Mouse (Mus musculus) CD8-positive naive resting alpha-beta T cell, adult 57 days (primary cell): ENCODE data around the gene Scamp4. TPM values are rescaled to one million over a fixed set of nuclear protein-coding genes. Genes with fewer than 3 reads are reported as not detected.

ENCODE experiments used
- total RNA-seq: library from RNA; stranded (reverse); gene quantifications from one replicate; pipeline ENCODE4 v1.2.4, GENCODE M21; 2023

The Scamp4 gene
- total RNA-seq = 46.9 TPM

DNA sequence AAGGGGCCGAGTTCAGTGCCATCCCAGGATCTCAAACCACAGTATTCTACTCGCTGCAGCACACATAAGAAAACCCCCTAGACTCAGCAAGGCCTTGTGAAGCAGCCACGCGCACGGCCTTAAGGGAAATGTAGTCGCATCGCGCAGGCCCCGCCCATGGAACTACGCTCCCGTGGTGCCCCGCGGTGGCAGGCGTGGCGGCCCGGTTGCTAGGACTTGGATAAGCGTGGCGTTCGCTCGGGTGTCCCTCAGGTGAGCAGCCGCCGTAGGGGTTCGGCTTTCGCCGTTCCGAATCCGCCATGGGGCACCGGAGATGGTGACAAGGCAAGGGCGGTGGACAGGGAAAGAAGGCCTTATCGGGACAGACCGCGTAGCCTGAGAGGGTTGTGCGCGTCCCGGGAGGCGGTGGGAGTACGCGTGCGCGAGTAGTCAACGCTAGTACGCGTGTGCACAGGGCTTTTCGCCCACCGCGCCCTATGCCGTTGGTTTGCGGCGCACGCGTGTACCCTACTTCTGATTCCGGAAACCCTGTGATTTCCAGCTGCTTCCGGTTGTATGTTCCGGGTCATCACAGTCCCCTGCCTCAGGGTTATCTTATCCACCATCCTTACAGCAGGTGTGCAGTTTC, at the start of gene Scamp4, which contains the start of gene Adat3:
Gene Scamp4 (plus strand): TSS at position 175 of the 628 bp plus-strand sequence.
Gene Adat3 (plus strand): TSS at position 183 of the 628 bp plus-strand sequence.

DNA sequence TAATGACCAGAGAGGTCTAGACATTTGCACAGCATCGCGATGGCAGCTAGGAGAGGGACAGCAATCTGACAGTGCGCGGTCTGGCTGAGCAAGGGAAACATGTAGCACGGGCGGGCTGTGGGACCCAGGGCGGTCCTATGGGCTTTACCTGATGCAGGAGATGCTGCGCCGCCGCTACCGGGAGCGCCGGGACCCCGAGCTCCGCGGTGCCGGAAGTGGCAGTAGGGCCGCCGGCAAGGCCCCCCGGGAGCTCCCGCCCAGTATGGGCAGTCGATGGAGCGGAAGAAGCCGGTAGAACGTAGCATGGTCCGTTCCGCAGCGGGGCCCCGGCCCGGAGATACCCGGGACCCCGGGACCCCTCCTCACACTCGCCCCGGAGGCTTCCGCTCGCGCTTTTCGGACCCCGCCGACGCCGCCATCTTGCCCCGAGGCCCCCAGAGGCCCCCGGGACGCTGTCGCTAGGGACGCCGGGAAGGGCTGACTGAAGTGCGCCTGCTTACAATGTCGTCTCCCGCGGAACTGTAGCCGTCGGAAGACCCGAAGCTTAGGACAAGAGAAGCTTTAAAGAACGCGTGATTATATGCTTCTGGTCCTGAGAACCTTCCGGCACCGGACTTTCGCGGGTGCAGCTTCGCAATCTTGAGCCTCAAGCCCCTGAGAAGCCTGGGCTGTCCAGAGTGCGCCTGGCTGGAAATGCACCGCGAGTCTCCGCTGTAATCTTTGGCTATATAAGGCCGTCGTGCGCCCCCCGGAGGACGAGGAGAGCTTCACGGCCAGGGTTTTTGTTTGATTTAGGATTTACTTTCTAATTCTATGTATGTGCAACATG, 41.3 kb upstream of the Scamp4 start, which contains the start of gene Rexo1:
Gene Rexo1 (minus strand): TSS at position 445 of the 829 bp plus-strand sequence.

GRCm38 (mm10) chr10:80577195-80578130, 25.2 kb upstream of the Scamp4 start, which contains the start of gene Klf16:
Gene Klf16 (minus strand): TSS chr10:80577321.

DNA sequence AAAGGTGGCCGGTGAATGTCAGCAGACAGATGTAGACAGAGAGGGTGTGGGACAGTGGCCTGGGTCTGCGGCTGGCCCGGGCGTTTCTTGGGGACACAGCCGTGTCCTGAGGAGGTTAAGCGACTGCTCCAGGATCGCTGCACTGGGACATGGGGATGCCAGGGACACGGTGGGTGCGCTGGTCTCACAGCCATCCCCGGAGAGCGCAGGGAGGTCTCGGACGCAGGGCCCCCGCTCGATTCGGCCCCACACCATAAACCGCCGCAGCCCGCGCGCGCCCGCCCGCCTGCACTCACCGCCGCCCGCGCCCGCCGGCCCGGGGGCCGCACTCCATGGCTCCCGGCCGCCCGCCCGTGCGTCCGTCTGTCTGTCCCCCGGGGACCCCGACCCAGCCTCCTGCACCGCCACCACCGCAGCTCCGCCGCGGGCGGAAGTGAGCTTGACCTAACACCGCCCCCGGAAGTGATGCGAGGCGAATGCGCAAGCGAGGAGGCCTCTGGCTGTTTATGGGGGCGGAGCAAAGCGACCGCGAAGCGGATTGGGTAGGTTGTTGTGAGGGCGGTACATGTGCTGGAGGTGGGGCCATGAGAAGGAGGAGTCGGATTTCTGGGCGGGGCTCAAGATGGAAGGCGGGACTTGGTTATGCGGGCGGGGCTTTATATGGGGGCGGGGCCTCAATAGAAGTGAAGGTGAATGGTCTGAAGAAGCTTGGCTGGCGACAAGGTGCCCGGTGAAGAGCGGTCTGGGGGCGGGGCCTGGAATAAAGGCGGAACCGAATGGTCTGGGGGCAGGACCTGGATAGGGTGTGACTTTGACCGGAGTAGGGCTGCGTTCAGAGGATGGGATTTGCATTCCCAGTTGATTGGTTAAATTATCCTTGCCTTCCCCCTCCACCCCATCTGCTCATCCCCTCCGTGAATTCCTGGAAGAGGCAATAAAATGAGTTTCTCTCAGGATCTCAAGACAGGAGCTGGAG, 12.5 kb upstream of the Scamp4 start, which contains the start of gene Abhd17a:
Gene Abhd17a (minus strand): TSS at position 463 of the 976 bp plus-strand sequence.

GRCm38 (mm10) chr10:80605721-80606120, 3.0 kb downstream of the Scamp4 start, which contains the start of gene Gm49322:
Gene Gm49322 (plus strand): TSS chr10:80606021.

DNA sequence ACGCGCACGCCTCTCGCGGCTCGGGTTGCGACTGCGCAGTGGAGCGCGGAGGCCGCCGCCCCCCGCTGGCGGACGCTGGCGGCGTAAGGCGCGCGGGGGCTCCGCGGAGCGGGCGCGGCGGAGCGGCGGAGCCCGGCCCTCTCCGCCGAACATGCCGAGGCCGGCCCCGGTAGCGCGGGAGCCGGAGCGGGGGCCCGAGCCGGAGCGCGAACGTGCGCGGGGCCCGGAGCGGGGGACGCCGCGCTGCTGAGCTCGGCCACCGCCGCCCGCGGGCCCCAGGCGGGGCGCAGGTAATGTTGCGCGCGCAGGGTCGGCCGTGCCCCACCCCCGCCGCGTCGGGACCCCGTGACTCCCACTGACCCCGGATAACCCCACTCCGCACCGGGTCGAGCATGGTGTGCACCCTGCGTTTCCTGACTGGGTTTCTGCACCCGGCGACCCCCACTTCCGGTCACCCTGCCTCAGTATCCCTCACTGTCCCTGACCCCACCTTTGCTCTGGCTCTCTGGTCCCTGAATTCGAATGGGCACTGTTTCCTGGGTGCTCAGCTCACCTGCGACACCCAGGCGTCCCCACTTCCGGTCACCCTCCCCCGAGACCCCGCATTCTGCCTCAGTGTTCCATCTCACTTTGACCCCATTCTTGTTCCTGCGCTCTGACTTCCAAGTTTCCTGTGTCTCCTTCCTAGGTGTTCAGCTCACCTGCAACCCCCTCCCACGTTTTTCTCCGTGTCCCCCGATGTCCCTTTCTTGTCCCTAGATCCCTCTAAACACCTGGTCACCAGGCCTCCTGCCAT, 20.2 kb downstream of the Scamp4 start, which contains the start of gene Csnk1g2:
Gene Csnk1g2 (plus strand): TSS at position 178 of the 796 bp plus-strand sequence.

DNA sequence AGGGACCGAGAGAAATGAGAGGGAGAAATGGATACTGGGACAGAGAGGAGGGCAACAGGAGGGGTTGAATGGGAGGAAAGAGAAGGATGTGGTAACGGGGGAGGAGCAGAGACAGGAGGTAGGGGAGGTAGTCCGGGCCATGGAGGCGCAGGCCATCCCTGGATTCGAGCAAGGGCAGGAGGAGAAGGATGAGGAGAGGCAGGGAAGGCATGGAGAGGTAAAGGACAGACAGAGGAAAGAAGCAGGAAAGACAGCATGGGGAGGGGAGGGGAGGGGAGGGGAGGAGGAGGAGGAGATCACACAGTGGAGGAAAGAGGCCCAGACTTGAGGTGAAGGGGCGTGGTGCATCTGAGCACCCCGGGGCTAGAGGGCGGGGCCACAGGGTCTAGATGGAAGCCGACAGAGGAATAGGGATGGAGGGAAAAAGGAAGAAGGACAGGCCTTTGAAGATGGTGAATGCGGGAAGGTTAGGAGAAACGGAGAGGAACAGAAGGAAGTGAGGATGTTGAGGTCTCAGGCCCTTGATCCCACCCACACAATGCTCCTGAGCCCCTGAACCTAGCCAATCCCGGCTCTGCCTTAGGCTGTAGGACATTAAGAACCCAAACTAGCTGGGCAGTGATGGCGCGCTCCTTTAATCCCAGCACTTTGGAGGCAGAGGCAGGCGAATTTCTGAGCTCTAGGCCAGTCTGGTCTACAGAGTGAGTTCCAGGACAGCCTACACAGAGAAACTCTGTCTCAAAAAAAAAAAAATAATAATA, 54.4 kb downstream of the Scamp4 start, which contains the start of gene Btbd2:
Gene Btbd2 (minus strand): TSS at position 209 of the 761 bp plus-strand sequence.

Other genes starting within 250 kb of the Scamp4 start
- gene Plk5, start 246.4 kb upstream of the Scamp4 start, total RNA-seq = not detected
- 6.2 TPM for gene Mex3d, start 215.2 kb upstream of the Scamp4 start, total RNA-seq
- gene Mbd3, start 203.3 kb upstream of the Scamp4 start, total RNA-seq = 122 TPM
- gene Uqcr11, start 196.0 kb upstream of the Scamp4 start, total RNA-seq = 59.9 TPM
- gene Tcf3, start 169.2 kb upstream of the Scamp4 start, total RNA-seq = 102 TPM
- gene Onecut3, start 108.0 kb upstream of the Scamp4 start, total RNA-seq = not detected
- not detected for gene Atp8b3, start 63.7 kb upstream of the Scamp4 start, total RNA-seq
- 128 TPM for gene Rexo1, start 41.3 kb upstream of the Scamp4 start, total RNA-seq
- gene Klf16, start 25.6 kb upstream of the Scamp4 start, total RNA-seq = 27.5 TPM
- gene Abhd17a, start 12.5 kb upstream of the Scamp4 start, total RNA-seq = 52.0 TPM
- gene Adat3, start within 50 bp of the Scamp4 start, total RNA-seq = 6.0 TPM
- gene Gm49322, start 3.1 kb downstream of the Scamp4 start, total RNA-seq = 4.5 TPM
- 209 TPM for gene Csnk1g2, start 20.0 kb downstream of the Scamp4 start, total RNA-seq
- gene Btbd2, start 54.2 kb downstream of the Scamp4 start, total RNA-seq = 20.7 TPM
- 330 TPM for gene Mknk2, start 75.2 kb downstream of the Scamp4 start, total RNA-seq
- gene Mob3a, start 99.1 kb downstream of the Scamp4 start, total RNA-seq = 138 TPM
- 45.1 TPM for gene Izumo4, start 99.3 kb downstream of the Scamp4 start, total RNA-seq
- 123 TPM for gene Ap3d1, start 139.4 kb downstream of the Scamp4 start, total RNA-seq
- gene Dot1l, start 152.3 kb downstream of the Scamp4 start, total RNA-seq = 72.9 TPM
- gene Sf3a2, start 195.3 kb downstream of the Scamp4 start, total RNA-seq = 81.1 TPM
- 141 TPM for gene Plekhj1, start 195.8 kb downstream of the Scamp4 start, total RNA-seq
- gene Amh, start 202.4 kb downstream of the Scamp4 start, total RNA-seq = 1.4 TPM
- gene Jsrp1, start 210.6 kb downstream of the Scamp4 start, total RNA-seq = not detected
- 517 TPM for gene Oaz1, start 223.8 kb downstream of the Scamp4 start, total RNA-seq
- not detected for gene Lingo3, start 241.2 kb downstream of the Scamp4 start, total RNA-seq